Mouse (Mus musculus) intestine, embryonic 16.5 days (tissue): ENCODE measurements around the gene Zfr2. TPM values are rescaled to one million over a fixed set of nuclear protein-coding genes. Genes with fewer than 3 reads are reported as not detected.

Experiments used
- ATAC-seq: fragments of 200-750 bp; cut with Nextera tagmentation; 2 replicates; pipeline ENCODE4 v1.8.0; 2017; ENCODE audit warnings: moderate TSS enrichment, moderate library complexity
- H3K27ac ChIP-seq: fragments of 300-500 bp; sonication (generic); 2 replicates; pipeline ENCODE4 v1.5.1; 2014; ENCODE audit warnings: mild to moderate bottlenecking, low read length
- H3K27me3 ChIP-seq: fragments of 300-500 bp; sonication (generic); replicated peaks from 2 replicates; pipeline ENCODE4 v1.6.1; 2014; ENCODE audit warnings: low read length, control low read depth, mixed read lengths; ENCODE audit not compliant: control insufficient read depth, insufficient read depth
- H3K36me3 ChIP-seq: fragments of 300-500 bp; sonication (generic); 2 replicates; pipeline ENCODE4 v1.6.1; 2014; ENCODE audit warnings: low read length, control low read depth; ENCODE audit not compliant: control insufficient read depth, insufficient read depth
- H3K4me1 ChIP-seq: fragments of 300-500 bp; sonication (generic); 2 replicates; pipeline ENCODE4 v1.6.1; 2014; ENCODE audit warnings: low read length, control low read depth, mixed read lengths; ENCODE audit not compliant: control insufficient read depth, insufficient read depth
- H3K4me2 ChIP-seq: fragments of 300-500 bp; sonication (generic); 2 replicates; pipeline ENCODE4 v1.6.1; 2014; ENCODE audit warnings: low read depth, low read length, control low read depth
- H3K4me3 ChIP-seq: fragments of 300-500 bp; sonication (generic); 2 replicates; pipeline ENCODE4 v1.5.1; 2014; ENCODE audit warnings: mild to moderate bottlenecking, low read length
- H3K9ac ChIP-seq: fragments of 300-500 bp; sonication (generic); 2 replicates; pipeline ENCODE4 v1.6.1; 2014; ENCODE audit warnings: low read depth, low read length
- H3K9me3 ChIP-seq: fragments of 300-500 bp; sonication (generic); 2 replicates; pipeline ENCODE4 v1.6.1; 2016; ENCODE audit warnings: low read length, control low read depth; ENCODE audit not compliant: control insufficient read depth
- WGBS: fragments of 180-500 bp; shearing (Covaris S2); extraction: QIAGEN DNeasy Blood & Tissue Kit; methylation state at CpG from one replicate; pipeline ENCODE4 v1.1.7; 2014; 5-methylcytosine and 5-hydroxymethylcytosine counted together
- polyA plus RNA-seq: library from polyadenylated mRNA; unstranded; fragments of >200 nt; fragmentation: Nextera tagmentation; extraction: Ambion mirVana; gene quantifications from 2 replicates; pipeline ENCODE4 v1.2.1, GENCODE M21; 2015

Zfr2 gene
- polyA plus RNA-seq, 1 experiment from 2014 or later, result 7.1 TPM

DNA sequence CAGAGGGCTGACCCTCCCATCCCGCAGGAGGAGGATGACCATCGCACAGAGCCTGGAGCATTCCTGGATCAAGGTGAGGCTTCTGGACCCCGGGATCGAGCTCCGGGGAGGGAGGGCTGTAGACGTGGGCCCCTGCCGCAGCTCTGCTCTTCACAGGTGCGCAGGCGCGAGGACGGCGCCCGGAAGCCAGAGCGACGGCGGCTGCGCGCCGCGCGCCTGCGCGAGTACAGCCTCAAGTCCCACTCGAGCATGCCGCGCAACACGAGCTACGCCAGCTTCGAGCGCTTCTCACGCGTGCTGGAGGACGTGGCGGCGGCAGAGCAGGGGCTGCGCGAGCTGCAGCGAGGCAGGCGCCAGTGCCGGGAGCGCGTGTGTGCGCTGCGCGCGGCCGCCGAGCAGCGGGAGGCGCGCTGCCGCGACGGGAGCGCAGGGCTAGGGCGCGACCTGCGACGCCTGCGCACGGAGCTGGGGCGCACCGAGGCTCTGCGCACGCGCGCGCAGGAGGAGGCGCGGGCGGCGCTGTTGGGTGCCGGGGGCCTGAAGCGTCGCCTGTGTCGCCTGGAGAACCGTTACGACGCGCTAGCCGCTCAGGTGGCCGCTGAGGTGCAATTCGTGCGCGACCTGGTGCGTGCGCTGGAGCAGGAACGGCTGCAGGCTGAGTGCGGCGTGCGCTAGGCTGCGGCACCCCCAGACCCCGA is 40.5 kb upstream of the Zfr2 start:
- H3K27me3 ChIP-seq, result peaks cover 12% of the 10 kb centered on the region; the same call in 1 of the 2 replicates
- peak; percentile 90 for ATAC-seq
- WGBS, result 1% methylated on average over 88 of the region's 93 CpGs
- H3K9ac ChIP-seq, result peak overlapping the region; percentile 90
- peak overlapping the region; percentile 66 for H3K4me3 ChIP-seq
- H3K27ac ChIP-seq, result peak overlapping the region; percentile 96
- no peaks in the 10 kb centered on the region for H3K9me3 ChIP-seq
- H3K4me2 ChIP-seq, result peak overlapping the region; percentile 98
- peaks cover 16% of the 10 kb centered on the region for H3K36me3 ChIP-seq
- H3K4me1 ChIP-seq, result peaks cover 27% of the 10 kb centered on the region

DNA sequence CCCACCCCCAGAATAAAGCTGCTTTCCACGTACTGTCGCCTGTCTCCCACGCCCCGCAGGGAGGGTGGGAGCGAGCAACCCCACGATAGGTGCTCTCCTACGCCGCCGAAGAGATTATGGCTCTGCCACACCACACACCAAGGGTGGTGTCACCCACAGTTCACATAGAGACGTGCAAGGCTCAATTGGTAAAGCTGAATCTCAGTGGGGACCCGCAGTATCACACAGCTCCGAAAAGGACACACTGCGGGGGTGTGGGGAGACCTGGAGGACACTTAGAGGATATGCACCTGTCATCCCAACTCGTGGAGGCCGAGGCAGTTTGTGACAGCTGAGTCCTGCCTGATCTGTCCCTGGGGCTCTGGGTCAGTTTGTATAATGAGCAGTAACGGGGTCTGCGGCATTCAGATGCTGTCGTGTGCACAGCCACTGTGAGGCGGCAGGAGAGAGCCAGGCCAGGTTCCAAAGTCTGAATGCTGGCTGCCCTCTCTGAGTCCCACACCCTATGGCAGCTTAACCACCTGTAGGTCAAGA is 39.9 kb upstream of the Zfr2 start:
- H3K4me3 ChIP-seq, result peak overlapping the region; percentile 66
- WGBS, result 4% methylated on average over 19 of the region's 19 CpGs
- H3K4me1 ChIP-seq, result peaks cover 27% of the 10 kb centered on the region

DNA sequence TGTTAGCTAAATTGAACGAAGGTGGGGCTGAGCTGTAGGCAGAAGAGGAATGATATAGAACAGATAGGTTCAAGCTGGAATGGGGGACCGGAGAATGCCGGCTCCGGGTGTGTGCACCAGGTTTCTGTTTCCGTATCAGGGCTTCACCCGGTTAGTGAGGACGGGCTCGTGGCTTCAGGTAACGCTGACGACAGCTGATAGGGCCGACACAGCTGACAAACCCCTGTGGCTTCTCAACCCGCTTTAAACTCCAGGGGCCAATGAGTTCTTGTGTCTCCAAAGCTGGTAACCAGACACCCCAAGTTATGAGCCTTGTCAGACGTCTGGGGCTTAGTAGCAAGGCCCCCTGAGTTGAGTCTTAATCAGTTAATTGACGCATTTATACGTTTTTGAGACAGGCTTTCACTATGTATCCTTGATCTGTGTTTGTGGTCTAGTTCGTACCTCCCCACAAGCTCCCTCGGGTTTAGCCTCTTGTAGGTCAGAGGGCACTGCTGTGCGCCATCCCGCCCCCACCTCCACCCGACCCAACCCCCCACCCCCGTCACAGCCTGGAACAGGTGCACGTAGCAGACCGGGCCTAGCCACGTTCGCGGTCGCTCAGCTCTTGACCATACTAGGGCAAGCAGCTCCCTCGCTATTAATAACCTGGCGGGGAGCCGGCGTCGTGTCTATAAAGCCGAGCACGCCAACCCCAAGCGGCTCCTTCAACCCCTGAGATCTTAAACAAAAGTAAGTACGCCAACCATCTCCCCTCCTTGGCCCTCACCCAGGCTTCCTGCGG is 38.8 kb upstream of the Zfr2 start:
- Histone ChIP-seq H3K4me3 (peak overlapping the region; percentile 24), H3K27me3 (peaks cover 12% of the 10 kb centered on the region; the same call in 1 of the 2 replicates), H3K4me1 (peaks cover 27% of the 10 kb centered on the region), H3K36me3 (peaks cover 12% of the 10 kb centered on the region), H3K4me2 (peak overlapping the region; percentile 30), H3K9me3 (no peaks in the 10 kb centered on the region), H3K9ac (peak overlapping the region; percentile 54), H3K27ac (peak overlapping the region; percentile 75)
- 9% methylated on average over 37 of the region's 37 CpGs for WGBS
- no peak for ATAC-seq

More for the DNA sequence above, 39.9 kb upstream of the Zfr2 start:
- peak; percentile 27 for ATAC-seq
- Histone ChIP-seq H3K9ac (peak overlapping the region; percentile 90), H3K4me2 (peak overlapping the region; percentile 98), H3K27me3 (peaks cover 12% of the 10 kb centered on the region; the same call in 1 of the 2 replicates), H3K9me3 (no peaks in the 10 kb centered on the region), H3K27ac (peak overlapping the region; percentile 96), H3K36me3 (peaks cover 15% of the 10 kb centered on the region)

DNA sequence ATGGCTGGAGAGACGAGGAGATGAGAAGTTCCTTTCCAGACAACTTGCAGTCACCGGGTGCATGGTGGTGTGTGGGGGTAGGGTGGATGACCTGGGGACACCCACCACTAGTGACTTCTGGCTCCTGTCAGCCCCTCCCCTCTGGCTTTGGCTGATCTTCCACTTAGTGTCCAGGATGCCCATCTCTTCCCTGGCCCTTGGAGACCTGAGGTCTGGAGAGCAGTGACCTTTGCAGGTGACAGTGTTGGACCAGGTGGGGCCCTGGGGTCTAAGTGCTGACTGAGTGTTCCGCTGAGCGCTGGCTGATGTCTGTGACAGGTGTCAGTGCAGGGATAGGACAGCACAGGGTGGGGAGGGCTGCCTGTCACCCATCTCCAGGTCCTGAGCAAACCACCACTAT is 37.7 kb upstream of the Zfr2 start:
- Histone ChIP-seq H3K4me1 (peaks cover 27% of the 10 kb centered on the region), H3K36me3 (peaks cover 6% of the 10 kb centered on the region), H3K27me3 (peaks cover 12% of the 10 kb centered on the region; the same call in 1 of the 2 replicates), H3K4me3 (peak overlapping the region; percentile 24), H3K27ac (peak overlapping the region; percentile 75; the same call in 1 of the 2 replicates), H3K4me2 (peak overlapping the region; percentile 30), H3K9ac (peak overlapping the region; percentile 54; the same call in 1 of the 2 replicates), H3K9me3 (no peaks in the 10 kb centered on the region)
- no peak for ATAC-seq
- WGBS, result 68% methylated on average over 4 of the region's 4 CpGs

DNA sequence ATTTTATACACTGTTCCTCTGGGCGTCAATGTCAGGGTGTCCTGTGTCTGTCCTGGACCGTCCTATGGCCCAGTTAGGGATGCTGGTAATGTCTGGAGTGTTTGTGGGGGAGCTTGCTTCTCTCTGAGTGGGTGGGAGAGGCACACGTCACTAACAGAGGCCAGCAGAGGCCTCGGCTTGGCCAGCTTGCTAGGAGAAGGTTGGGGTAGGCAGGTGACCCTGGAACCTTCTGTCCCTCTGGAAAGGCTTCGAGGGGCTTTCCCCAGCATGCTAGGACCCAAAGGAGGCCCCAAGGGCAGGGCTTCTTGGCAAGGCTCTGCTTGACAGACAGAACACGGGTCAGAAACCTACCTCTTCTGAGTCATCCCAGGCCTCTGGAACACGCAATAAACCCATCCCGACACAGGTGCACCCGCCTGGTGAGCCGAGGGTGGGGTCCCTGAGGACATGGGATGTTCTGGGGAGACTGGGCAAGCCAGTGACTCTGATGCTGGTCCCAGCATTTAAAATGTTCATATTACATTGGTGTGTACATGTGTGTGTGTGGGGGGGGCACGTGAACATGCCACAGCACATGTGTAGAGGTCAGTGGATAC is 36.4 kb upstream of the Zfr2 start:
- Histone ChIP-seq H3K4me3 (no peak overlapping the region), H3K4me2 (no peak overlapping the region), H3K9ac (no peak overlapping the region), H3K36me3 (no peaks in the 10 kb centered on the region), H3K27ac (no peak overlapping the region), H3K27me3 (peaks cover 12% of the 10 kb centered on the region; the same call in 1 of the 2 replicates), H3K4me1 (peaks cover 27% of the 10 kb centered on the region), H3K9me3 (no peaks in the 10 kb centered on the region)
- no peak for ATAC-seq
- WGBS, result 63% methylated on average over 11 of the region's 11 CpGs

DNA sequence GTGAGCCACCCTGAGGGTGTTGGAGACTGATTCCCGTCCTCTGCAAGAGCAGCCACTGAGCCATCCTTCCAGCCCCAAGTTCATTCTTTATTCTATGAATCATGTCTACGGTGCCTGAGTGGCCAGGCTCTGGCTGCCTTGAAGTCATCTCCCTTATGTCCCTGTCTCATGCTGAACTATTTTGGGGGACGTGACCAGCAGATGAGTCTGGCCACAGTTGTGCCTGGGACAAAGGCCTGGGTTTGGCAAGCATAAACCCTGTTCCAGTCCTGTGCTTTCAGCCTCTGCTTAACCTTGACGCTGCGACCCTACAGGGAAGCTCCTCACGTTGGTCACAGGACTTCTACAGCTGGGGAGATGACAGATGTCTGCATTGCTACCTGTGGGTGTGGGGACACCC is 35.6 kb upstream of the Zfr2 start:
- Histone ChIP-seq H3K9me3 (no peaks in the 10 kb centered on the region), H3K27ac (no peak overlapping the region), H3K4me1 (peaks cover 21% of the 10 kb centered on the region), H3K9ac (no peak overlapping the region), H3K4me3 (no peak overlapping the region), H3K36me3 (no peaks in the 10 kb centered on the region), H3K4me2 (no peak overlapping the region), H3K27me3 (peaks cover 12% of the 10 kb centered on the region; the same call in 1 of the 2 replicates)
- no peak for ATAC-seq
- 54% methylated on average over 6 of the region's 6 CpGs for WGBS

DNA sequence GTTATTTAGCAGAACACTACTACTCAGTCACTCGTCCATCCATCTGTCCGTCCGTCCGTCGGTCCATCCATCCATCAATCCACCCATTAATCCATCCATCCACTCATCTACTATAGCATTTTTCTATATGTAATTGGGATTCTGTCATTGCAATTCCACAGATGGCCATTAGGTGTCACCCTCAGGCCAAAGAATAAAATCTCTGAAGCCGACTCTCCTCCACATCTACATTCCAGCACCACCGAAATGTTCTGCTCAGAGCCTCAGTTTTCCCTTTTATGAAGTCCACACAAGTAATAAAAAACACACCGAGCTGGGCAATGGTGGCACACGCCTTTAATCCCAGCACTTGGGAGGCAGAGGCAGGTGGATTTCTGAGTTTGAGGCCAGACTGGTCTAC is 34.7 kb upstream of the Zfr2 start:
- Histone ChIP-seq H3K4me3 (no peak overlapping the region), H3K36me3 (no peaks in the 10 kb centered on the region), H3K27ac (no peak overlapping the region), H3K27me3 (peaks cover 9% of the 10 kb centered on the region; the same call in 1 of the 2 replicates), H3K4me1 (peaks cover 17% of the 10 kb centered on the region), H3K4me2 (no peak overlapping the region), H3K9ac (no peak overlapping the region), H3K9me3 (no peaks in the 10 kb centered on the region)
- ATAC-seq, result no peak
- 1% methylated on average over 9 of the region's 9 CpGs for WGBS

DNA sequence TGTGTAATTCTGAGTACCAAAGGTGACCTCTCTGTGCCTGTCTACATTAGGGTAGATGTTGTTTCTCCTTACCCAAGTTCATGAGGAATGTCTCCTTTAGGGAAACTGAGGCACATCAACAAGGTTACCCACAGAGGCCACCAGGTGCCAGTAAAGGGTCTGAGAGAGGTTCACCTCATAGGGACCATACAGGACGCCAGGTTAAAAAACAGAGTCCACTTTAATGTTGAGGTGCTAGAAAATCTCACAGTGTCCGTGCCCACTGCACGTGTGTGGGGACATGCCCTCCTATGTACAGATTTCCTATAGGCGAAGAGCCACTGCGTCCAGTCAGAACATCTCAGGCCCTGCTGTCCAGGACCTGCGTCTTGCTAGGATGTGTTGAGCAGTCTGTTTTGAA is 34.0 kb upstream of the Zfr2 start:
- ATAC-seq, result no peak
- H3K9ac ChIP-seq, result no peak overlapping the region
- no peaks in the 10 kb centered on the region for H3K9me3 ChIP-seq
- no peak overlapping the region for H3K27ac ChIP-seq
- H3K27me3 ChIP-seq, result peaks cover 9% of the 10 kb centered on the region; the same call in 1 of the 2 replicates
- no peak overlapping the region for H3K4me3 ChIP-seq
- no peak overlapping the region for H3K4me2 ChIP-seq
- H3K36me3 ChIP-seq, result no peaks in the 10 kb centered on the region
- 84% methylated on average over 6 of the region's 6 CpGs for WGBS
- H3K4me1 ChIP-seq, result peaks cover 14% of the 10 kb centered on the region

DNA sequence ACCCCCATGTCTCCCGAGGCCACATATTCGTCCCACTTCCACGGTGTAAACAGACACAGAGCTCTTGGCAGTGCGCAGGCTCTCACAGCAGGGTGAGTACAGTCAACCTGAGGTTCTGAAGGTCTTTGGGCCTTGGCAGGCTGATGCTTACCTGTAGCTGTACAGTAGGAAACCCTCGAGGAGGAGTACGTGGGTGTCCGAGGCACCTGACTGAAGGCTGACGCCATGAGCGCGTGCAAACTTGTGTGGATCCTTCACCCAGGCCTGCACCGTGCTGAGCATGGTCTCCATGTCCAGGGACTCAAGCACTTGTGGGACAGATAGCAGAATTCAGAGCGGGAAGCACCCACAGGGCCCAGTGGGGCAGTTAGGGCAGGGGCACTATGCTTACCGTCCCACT is 32.8 kb upstream of the Zfr2 start:
- Histone ChIP-seq H3K4me2 (no peak overlapping the region), H3K9ac (no peak overlapping the region), H3K27me3 (peaks cover 2% of the 10 kb centered on the region; the same call in 1 of the 2 replicates), H3K36me3 (no peaks in the 10 kb centered on the region), H3K9me3 (no peaks in the 10 kb centered on the region), H3K27ac (no peak overlapping the region), H3K4me3 (no peak overlapping the region), H3K4me1 (peaks cover 7% of the 10 kb centered on the region)
- no peak for ATAC-seq
- 80% methylated on average over 13 of the region's 13 CpGs for WGBS
